Mouse (Mus musculus): ENCODE results near the gene Ccdc88a.

- TF ChIP-seq CTCF (IDR thresholded peaks at IDR 0.05; ENCODE audit: control insufficient read depth, insufficient read depth, low read length) (no peak), POLR2A (IDR thresholded peaks at IDR 0.05; ENCODE audit: borderline replicate concordance, control insufficient read depth, low read depth, low read length) (no peak)
Observed at GRCm38 (mm10) chr11:29503948-29504893, 130.8 kb downstream of the Ccdc88a start.

Measured in bone marrow, adult 2 months (tissue).